Mouse (Mus musculus): ENCODE measurements around the gene Nav2. TPM values are rescaled to one million over a fixed set of nuclear protein-coding genes. Genes with fewer than 3 reads are reported as not detected.

Nav2 gene
- polyA plus RNA-seq, 1 experiment from 2014 or later = 27.6 TPM

- no peak overlapping the region for H3K4me2 ChIP-seq
- no peak overlapping the region; the same call in 1 of the 2 replicates for H3K27ac ChIP-seq (replicated peaks)
- peak; percentile 42; the same call in 1 of the 2 replicates for ATAC-seq (ENCODE audit: low FRiP score)
These were observed 6.4 kb downstream of the Nav2 start for GRCm38 (mm10) chr7:48914630-48915506.

GRCm38 (mm10) chr7:48917463-48917862, 8.9 kb downstream of the Nav2 start:
- 0 out of 2 replicates have a peak, but pooled peaks cover 2% of the 10 kb centered on the region for H3K27me3 ChIP-seq (replicated peaks)
- 37% methylated on average over 5 of the region's 5 CpGs for WGBS
- no peak overlapping the region for H3K4me3 ChIP-seq (replicated peaks)
- no peak for ATAC-seq (ENCODE audit: low FRiP score)
- H3K9me3 ChIP-seq (replicated peaks) = no peaks in the 10 kb centered on the region
- H3K4me1 ChIP-seq = peaks cover 23% of the 10 kb centered on the region
- H3K27ac ChIP-seq (replicated peaks) = no peak overlapping the region
- no peaks in the 10 kb centered on the region for H3K36me3 ChIP-seq
- H3K4me2 ChIP-seq = no peak overlapping the region
- H3K9ac ChIP-seq (replicated peaks) = no peak overlapping the region

More at GRCm38 (mm10) chr7:48914630-48915506, 6.4 kb downstream of the Nav2 start:
- Histone ChIP-seq H3K4me3 (replicated peaks) (no peak overlapping the region), H3K9ac (replicated peaks) (no peak overlapping the region), H3K27me3 (replicated peaks) (0 out of 2 replicates have a peak, but pooled peaks cover 2% of the 10 kb centered on the region), H3K9me3 (replicated peaks) (no peaks in the 10 kb centered on the region), H3K36me3 (no peaks in the 10 kb centered on the region), H3K4me1 (peaks cover 32% of the 10 kb centered on the region)
- WGBS = 35% methylated on average over 12 of the region's 12 CpGs

GRCm38 (mm10) chr7:48917988-48918387, 9.5 kb downstream of the Nav2 start:
- 20% methylated on average over 5 of the region's 5 CpGs for WGBS
- H3K27me3 ChIP-seq (replicated peaks) = 0 out of 2 replicates have a peak, but pooled peaks cover 2% of the 10 kb centered on the region
- no peak for ATAC-seq (ENCODE audit: low FRiP score)
- H3K4me1 ChIP-seq = peaks cover 23% of the 10 kb centered on the region
- H3K36me3 ChIP-seq = no peaks in the 10 kb centered on the region
- no peak overlapping the region for H3K4me2 ChIP-seq
- no peak overlapping the region for H3K4me3 ChIP-seq (replicated peaks)
- no peaks in the 10 kb centered on the region for H3K9me3 ChIP-seq (replicated peaks)
- H3K27ac ChIP-seq (replicated peaks) = no peak overlapping the region
- H3K9ac ChIP-seq (replicated peaks) = no peak overlapping the region

GRCm38 (mm10) chr7:48918389-48918788, 9.9 kb downstream of the Nav2 start:
- no peak overlapping the region for H3K4me2 ChIP-seq
- H3K9me3 ChIP-seq (replicated peaks) = no peaks in the 10 kb centered on the region
- H3K9ac ChIP-seq (replicated peaks) = no peak overlapping the region
- ATAC-seq (ENCODE audit: low FRiP score) = no peak
- H3K4me1 ChIP-seq = peaks cover 23% of the 10 kb centered on the region
- H3K27ac ChIP-seq (replicated peaks) = no peak overlapping the region
- H3K4me3 ChIP-seq (replicated peaks) = no peak overlapping the region
- WGBS = 32% methylated on average over 11 of the region's 11 CpGs
- 0 out of 2 replicates have a peak, but pooled peaks cover 2% of the 10 kb centered on the region for H3K27me3 ChIP-seq (replicated peaks)
- H3K36me3 ChIP-seq = no peaks in the 10 kb centered on the region

GRCm38 (mm10) chr7:48923620-48924019, 15.1 kb downstream of the Nav2 start:
- Histone ChIP-seq H3K9me3 (replicated peaks) (no peaks in the 10 kb centered on the region), H3K27me3 (replicated peaks) (no peaks in the 10 kb centered on the region), H3K27ac (replicated peaks) (no peak overlapping the region), H3K4me2 (no peak overlapping the region), H3K36me3 (no peaks in the 10 kb centered on the region), H3K4me3 (replicated peaks) (no peak overlapping the region), H3K4me1 (no peaks in the 10 kb centered on the region), H3K9ac (replicated peaks) (no peak overlapping the region)
- WGBS = 83% methylated on average over 10 of the region's 10 CpGs
- ATAC-seq (ENCODE audit: low FRiP score) = no peak

GRCm38 (mm10) chr7:48925214-48925613, 16.7 kb downstream of the Nav2 start:
- H3K4me1 ChIP-seq = peaks cover under 1% of the 10 kb centered on the region; the same call in 1 of the 2 replicates
- no peak for ATAC-seq (ENCODE audit: low FRiP score)
- no peaks in the 10 kb centered on the region for H3K36me3 ChIP-seq
- no peak overlapping the region for H3K4me2 ChIP-seq
- no peak overlapping the region for H3K9ac ChIP-seq (replicated peaks)
- no peak overlapping the region for H3K4me3 ChIP-seq (replicated peaks)
- WGBS = 83% methylated on average over 3 of the region's 3 CpGs
- H3K27ac ChIP-seq (replicated peaks) = no peak overlapping the region
- H3K9me3 ChIP-seq (replicated peaks) = no peaks in the 10 kb centered on the region
- H3K27me3 ChIP-seq (replicated peaks) = no peaks in the 10 kb centered on the region

- H3K27ac ChIP-seq (replicated peaks) = no peak overlapping the region
- no peak overlapping the region for H3K4me2 ChIP-seq
- no peak overlapping the region for H3K9ac ChIP-seq (replicated peaks)
- H3K36me3 ChIP-seq = no peaks in the 10 kb centered on the region
- no peak for ATAC-seq (ENCODE audit: low FRiP score)
- no peaks in the 10 kb centered on the region for H3K27me3 ChIP-seq (replicated peaks)
- H3K4me3 ChIP-seq (replicated peaks) = no peak overlapping the region
- peaks cover 4% of the 10 kb centered on the region; the same call in 1 of the 2 replicates for H3K4me1 ChIP-seq
- H3K9me3 ChIP-seq (replicated peaks) = no peaks in the 10 kb centered on the region
- 15% methylated on average over 3 of the region's 3 CpGs for WGBS
These were observed 19.8 kb downstream of the Nav2 start for GRCm38 (mm10) chr7:48928364-48928763.

- no peak overlapping the region for H3K9ac ChIP-seq (replicated peaks)
- ATAC-seq (ENCODE audit: low FRiP score) = no peak
- H3K36me3 ChIP-seq = no peaks in the 10 kb centered on the region
- no peaks in the 10 kb centered on the region for H3K9me3 ChIP-seq (replicated peaks)
- H3K4me3 ChIP-seq (replicated peaks) = no peak overlapping the region
- WGBS = 17% methylated on average over 5 of the region's 5 CpGs
- peaks cover 4% of the 10 kb centered on the region; the same call in 1 of the 2 replicates for H3K4me1 ChIP-seq
- H3K27me3 ChIP-seq (replicated peaks) = 0 out of 2 replicates have a peak, but pooled peaks cover 3% of the 10 kb centered on the region
- no peak overlapping the region for H3K4me2 ChIP-seq
- H3K27ac ChIP-seq (replicated peaks) = no peak overlapping the region
These were observed 21.9 kb downstream of the Nav2 start for GRCm38 (mm10) chr7:48930399-48930798.

GRCm38 (mm10) chr7:48932138-48932537, 23.6 kb downstream of the Nav2 start:
- no peaks in the 10 kb centered on the region for H3K9me3 ChIP-seq (replicated peaks)
- H3K36me3 ChIP-seq = no peaks in the 10 kb centered on the region
- H3K4me1 ChIP-seq = peaks cover 4% of the 10 kb centered on the region; the same call in 1 of the 2 replicates
- H3K4me3 ChIP-seq (replicated peaks) = no peak overlapping the region
- no peak overlapping the region for H3K4me2 ChIP-seq
- no peak for ATAC-seq (ENCODE audit: low FRiP score)
- 0 out of 2 replicates have a peak, but pooled peaks cover 3% of the 10 kb centered on the region for H3K27me3 ChIP-seq (replicated peaks)
- no peak overlapping the region for H3K9ac ChIP-seq (replicated peaks)
- no peak overlapping the region for H3K27ac ChIP-seq (replicated peaks)
- 91% methylated on average over 2 of the region's 2 CpGs for WGBS

- no peaks in the 10 kb centered on the region for H3K9me3 ChIP-seq (replicated peaks)
- no peak overlapping the region for H3K27ac ChIP-seq (replicated peaks)
- ATAC-seq (ENCODE audit: low FRiP score) = no peak
- no peak overlapping the region for H3K9ac ChIP-seq (replicated peaks)
- 94% methylated on average over 2 of the region's 2 CpGs for WGBS
- 0 out of 2 replicates have a peak, but pooled peaks cover 3% of the 10 kb centered on the region for H3K27me3 ChIP-seq (replicated peaks)
- H3K4me2 ChIP-seq = no peak overlapping the region
- H3K4me3 ChIP-seq (replicated peaks) = no peak overlapping the region
- no peaks in the 10 kb centered on the region for H3K36me3 ChIP-seq
- H3K4me1 ChIP-seq = peaks cover 4% of the 10 kb centered on the region; the same call in 1 of the 2 replicates
These were observed 26.3 kb downstream of the Nav2 start for GRCm38 (mm10) chr7:48934816-48935215.

- H3K27ac ChIP-seq (replicated peaks) = no peak overlapping the region
- no peaks in the 10 kb centered on the region for H3K4me1 ChIP-seq
- H3K36me3 ChIP-seq = no peaks in the 10 kb centered on the region
- H3K4me2 ChIP-seq = no peak overlapping the region
- H3K9ac ChIP-seq (replicated peaks) = no peak overlapping the region
- H3K4me3 ChIP-seq (replicated peaks) = no peak overlapping the region
- no peaks in the 10 kb centered on the region for H3K9me3 ChIP-seq (replicated peaks)
- H3K27me3 ChIP-seq (replicated peaks) = 0 out of 2 replicates have a peak, but pooled peaks cover 3% of the 10 kb centered on the region
- no peak for ATAC-seq (ENCODE audit: low FRiP score)
- 82% methylated on average over 11 of the region's 11 CpGs for WGBS
These were observed 29.0 kb downstream of the Nav2 start for GRCm38 (mm10) chr7:48937562-48937961.

- Histone ChIP-seq H3K4me2 (no peak overlapping the region), H3K27me3 (replicated peaks) (0 out of 2 replicates have a peak, but pooled peaks cover 3% of the 10 kb centered on the region)
- WGBS = 42% methylated on average over 4 of the region's 4 CpGs
These were observed 29.7 kb downstream of the Nav2 start for GRCm38 (mm10) chr7:48938190-48938589.

More at GRCm38 (mm10) chr7:48938190-48938589, 29.7 kb downstream of the Nav2 start:
- Histone ChIP-seq H3K36me3 (no peaks in the 10 kb centered on the region), H3K4me1 (no peaks in the 10 kb centered on the region), H3K4me3 (replicated peaks) (no peak overlapping the region), H3K9me3 (replicated peaks) (no peaks in the 10 kb centered on the region), H3K27ac (replicated peaks) (no peak overlapping the region), H3K9ac (replicated peaks) (no peak overlapping the region)
- ATAC-seq (ENCODE audit: low FRiP score) = no peak

All from neural tube, embryonic 15.5 days (tissue).